Mouse (Mus musculus): ENCODE data around the gene Psmd5. TPM values are rescaled to one million over a fixed set of nuclear protein-coding genes. Genes with fewer than 3 reads are reported as not detected.
"Not testable (repeated sequence)": the region's sequence is repeated elsewhere in the genome, so short reads cannot be mapped to it uniquely, and the experiment has no call there.

The Psmd5 gene
- polyA plus RNA-seq, 1 experiment from 2014 or later, result 107 TPM

DNA sequence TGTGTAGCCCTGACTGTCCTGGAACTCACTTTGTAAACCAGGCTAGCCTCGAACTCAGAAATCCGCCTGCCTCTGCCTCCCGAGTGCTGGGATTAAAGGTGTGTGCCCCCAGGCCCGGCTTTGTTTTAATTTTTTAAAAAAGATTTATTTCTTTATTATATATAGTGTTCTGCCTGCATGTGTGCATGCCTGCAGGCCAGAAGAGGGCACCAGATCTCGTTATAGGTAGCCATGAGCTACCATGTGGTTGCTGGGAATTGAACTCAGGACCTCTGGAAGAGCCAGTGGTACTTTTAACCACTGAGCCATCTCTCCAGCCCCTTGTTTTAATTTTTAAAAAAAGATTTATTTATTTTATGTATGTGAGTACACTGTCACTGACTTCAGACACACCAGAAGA is 34.6 kb downstream of the Psmd5 start:
- H3K9me3 ChIP-seq; H3K4me3 ChIP-seq; H3K27me3 ChIP-seq; H3K9ac ChIP-seq (replicated peaks); H3K4me1 ChIP-seq; H3K36me3 ChIP-seq; ATAC-seq (ENCODE audit: low FRiP score, low read depth); H3K27ac ChIP-seq (replicated peaks); H3K4me2 ChIP-seq (replicated peaks): not testable (repeated sequence)
- 83% methylated on average over 5 of the region's 5 CpGs for WGBS

DNA sequence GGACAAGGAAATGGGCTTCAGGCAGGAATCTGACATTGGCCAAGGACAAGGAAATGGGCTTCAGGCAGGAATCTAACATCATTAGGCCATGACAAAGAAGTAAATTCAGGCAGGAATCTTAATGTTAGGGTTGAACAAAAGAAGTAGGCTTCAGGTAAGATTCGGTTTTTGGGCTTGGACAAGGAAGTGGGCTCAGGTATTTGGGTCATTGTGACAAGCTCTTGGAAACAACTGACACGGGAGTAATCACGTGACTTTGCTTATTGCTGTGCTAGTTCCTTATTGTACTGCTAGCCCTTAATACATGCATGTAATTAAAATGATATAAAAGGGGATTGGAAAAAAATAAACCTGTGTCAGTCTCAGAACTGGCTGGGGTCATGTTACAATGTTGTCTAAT is 39.1 kb downstream of the Psmd5 start:
- no peak for ATAC-seq (ENCODE audit: low FRiP score, low read depth)
- Histone ChIP-seq H3K9ac (replicated peaks) (no peak overlapping the region), H3K36me3 (no peaks in the 10 kb centered on the region), H3K9me3 (no peaks in the 10 kb centered on the region), H3K4me3 (no peak overlapping the region), H3K4me1 (no peaks in the 10 kb centered on the region; the same call in 1 of the 2 replicates), H3K4me2 (replicated peaks) (no peak overlapping the region), H3K27me3 (no peaks in the 10 kb centered on the region), H3K27ac (replicated peaks) (no peak overlapping the region)
- 79% methylated on average over 3 of the region's 3 CpGs for WGBS

DNA sequence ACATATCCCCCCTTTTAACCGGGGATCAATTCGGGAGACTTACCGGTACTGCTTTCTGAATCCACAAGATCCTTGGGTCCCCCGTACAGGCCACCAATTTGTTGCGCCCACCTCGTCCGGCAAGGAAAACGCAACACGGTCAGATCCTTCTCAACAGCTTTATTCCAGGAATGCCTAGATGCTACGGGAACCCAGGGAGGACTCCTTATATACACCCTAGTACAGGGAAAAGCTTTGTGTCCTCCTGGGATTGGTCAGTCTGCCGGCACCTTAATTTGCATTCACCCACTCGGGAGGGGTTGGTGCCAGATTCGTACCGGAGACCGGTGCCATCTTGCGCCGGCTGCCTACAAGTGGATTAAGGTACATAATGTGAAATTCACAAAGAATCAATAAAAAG is 41.1 kb downstream of the Psmd5 start:
- H3K4me3 ChIP-seq, result no peak overlapping the region
- H3K4me2 ChIP-seq (replicated peaks), result no peak overlapping the region
- H3K4me1 ChIP-seq, result no peaks in the 10 kb centered on the region; the same call in 1 of the 2 replicates
- no peak overlapping the region for H3K27ac ChIP-seq (replicated peaks)
- H3K9me3 ChIP-seq, result no peaks in the 10 kb centered on the region
- H3K27me3 ChIP-seq, result no peaks in the 10 kb centered on the region
- no peak overlapping the region for H3K9ac ChIP-seq (replicated peaks)
- no peak for ATAC-seq (ENCODE audit: low FRiP score, low read depth)
- 89% methylated on average over 17 of the region's 17 CpGs for WGBS
- no peaks in the 10 kb centered on the region for H3K36me3 ChIP-seq

DNA sequence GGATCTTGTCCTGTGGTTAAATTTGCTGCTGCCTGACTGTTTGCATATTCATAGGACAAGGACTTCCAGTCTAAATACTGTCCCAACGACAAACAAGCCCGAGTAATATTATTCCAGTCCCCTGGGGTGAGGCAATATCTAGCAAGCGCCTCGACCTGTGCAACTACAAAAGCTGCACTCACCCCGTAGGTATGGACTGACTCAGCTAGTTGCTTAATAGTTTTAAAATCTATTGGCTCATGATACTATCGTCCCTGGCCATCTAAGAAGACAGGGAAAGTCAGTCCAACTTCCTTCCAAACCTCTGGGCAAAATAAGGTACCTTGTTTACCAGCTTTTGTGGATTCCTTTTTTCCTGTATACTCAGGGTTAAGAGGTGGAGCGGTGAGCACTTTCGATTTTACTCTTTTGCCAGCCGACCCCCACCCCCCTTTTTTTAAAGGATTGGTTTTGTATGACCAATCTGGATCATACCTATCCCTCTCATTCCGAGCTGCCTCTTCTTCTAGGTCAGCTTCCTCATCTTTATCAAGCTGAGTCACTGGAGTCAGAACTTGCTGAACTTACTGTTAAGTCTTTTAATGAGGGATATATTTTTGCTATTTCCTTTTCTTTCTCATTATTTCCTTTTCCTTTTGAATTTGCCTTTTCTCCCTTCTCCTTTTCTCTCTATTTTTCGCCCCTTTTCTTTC is 41.9 kb downstream of the Psmd5 start, which contains the start of gene Gm34653:
TSS of gene Gm34653 (plus strand) at position 242 of the 692 bp plus-strand sequence.
- H3K27ac ChIP-seq (replicated peaks); H3K4me1 ChIP-seq; H3K36me3 ChIP-seq; H3K4me3 ChIP-seq; H3K27me3 ChIP-seq; H3K9me3 ChIP-seq; H3K4me2 ChIP-seq (replicated peaks); ATAC-seq (ENCODE audit: low FRiP score, low read depth); H3K9ac ChIP-seq (replicated peaks): not testable (repeated sequence)
- 74% methylated on average over 11 of the region's 11 CpGs for whole genome bisulfite sequencing

DNA sequence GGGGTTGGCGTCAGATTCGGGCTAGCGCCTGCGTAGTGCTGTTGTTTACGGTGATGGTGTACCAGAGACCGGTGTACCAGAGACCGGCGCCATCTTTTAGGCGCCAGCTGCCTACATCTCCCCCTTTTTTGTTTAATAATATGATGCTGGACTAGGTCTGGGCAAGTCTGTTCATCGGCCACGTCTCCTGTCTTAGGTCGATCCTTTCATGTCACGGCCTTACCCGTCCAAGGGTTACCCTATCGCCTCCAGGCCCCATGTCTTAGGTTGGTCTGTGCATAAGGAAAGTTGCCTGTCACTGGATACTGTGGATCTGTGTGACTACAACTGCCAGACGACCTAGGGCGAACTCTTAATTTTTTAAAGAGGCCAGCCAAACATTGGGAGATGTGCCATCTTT is 44.7 kb downstream of the Psmd5 start:
- not testable (repeated sequence) for ATAC-seq (ENCODE audit: low FRiP score, low read depth); H3K36me3 ChIP-seq

DNA sequence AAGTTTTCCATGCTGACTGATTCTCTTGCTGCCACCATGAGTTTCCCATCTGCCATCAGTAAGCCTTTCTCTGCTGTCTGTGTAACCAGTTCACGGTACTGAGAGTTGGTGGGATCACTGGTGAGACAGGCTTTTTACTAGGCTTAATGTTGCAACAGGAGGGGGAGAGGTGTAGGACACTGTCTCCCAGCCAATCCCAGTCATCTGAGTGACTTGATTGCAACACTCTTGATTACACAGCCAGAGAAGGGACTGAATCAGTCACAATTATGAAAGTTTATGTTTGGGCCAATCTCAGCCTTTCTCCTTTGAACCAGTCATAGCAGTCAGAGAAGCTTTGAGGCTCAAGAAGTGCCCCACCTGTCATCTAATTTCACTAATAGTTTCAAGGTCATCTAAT is 46.7 kb downstream of the Psmd5 start:
- no peaks in the 10 kb centered on the region for H3K36me3 ChIP-seq
- H3K27me3 ChIP-seq, result peaks cover 10% of the 10 kb centered on the region
- peaks cover 23% of the 10 kb centered on the region for H3K4me1 ChIP-seq
- H3K4me2 ChIP-seq (replicated peaks), result no peak overlapping the region
- H3K9ac ChIP-seq (replicated peaks), result no peak overlapping the region
- H3K4me3 ChIP-seq, result no peak overlapping the region
- WGBS, result 88% methylated on average over 1 of the region's 1 CpGs
- H3K27ac ChIP-seq (replicated peaks), result no peak overlapping the region
- no peak for ATAC-seq (ENCODE audit: low FRiP score, low read depth)
- no peaks in the 10 kb centered on the region for H3K9me3 ChIP-seq

More for the DNA sequence above, 44.7 kb downstream of the Psmd5 start:
- H3K4me3 ChIP-seq; H3K4me2 ChIP-seq (replicated peaks); H3K9me3 ChIP-seq; H3K27ac ChIP-seq (replicated peaks); H3K9ac ChIP-seq (replicated peaks); H3K4me1 ChIP-seq: not testable (repeated sequence)
- 96% methylated on average over 17 of the region's 17 CpGs for WGBS
- peaks cover 10% of the 10 kb centered on the region for H3K27me3 ChIP-seq

DNA sequence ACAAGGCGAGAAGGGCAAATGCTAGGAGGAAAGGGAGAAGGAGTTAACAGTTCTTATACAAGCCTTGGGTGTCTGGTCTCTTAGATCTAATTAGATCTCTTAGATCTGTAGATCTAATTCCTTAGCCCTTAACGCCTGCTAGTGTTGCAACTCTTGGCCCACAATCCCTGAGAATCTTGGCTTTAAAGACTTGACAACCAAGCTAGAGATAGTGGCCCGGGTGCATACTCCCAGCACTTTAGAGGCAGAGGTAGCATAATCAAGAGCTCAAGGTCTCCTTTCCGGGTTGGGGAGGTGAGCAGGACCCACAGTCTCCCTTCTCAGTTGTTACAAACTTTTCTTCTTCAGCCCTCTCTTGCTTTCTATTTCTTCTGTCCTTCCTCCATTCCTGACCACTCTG is 47.2 kb downstream of the Psmd5 start:
- 94% methylated on average over 4 of the region's 4 CpGs for WGBS
- peaks cover 23% of the 10 kb centered on the region for H3K4me1 ChIP-seq

DNA sequence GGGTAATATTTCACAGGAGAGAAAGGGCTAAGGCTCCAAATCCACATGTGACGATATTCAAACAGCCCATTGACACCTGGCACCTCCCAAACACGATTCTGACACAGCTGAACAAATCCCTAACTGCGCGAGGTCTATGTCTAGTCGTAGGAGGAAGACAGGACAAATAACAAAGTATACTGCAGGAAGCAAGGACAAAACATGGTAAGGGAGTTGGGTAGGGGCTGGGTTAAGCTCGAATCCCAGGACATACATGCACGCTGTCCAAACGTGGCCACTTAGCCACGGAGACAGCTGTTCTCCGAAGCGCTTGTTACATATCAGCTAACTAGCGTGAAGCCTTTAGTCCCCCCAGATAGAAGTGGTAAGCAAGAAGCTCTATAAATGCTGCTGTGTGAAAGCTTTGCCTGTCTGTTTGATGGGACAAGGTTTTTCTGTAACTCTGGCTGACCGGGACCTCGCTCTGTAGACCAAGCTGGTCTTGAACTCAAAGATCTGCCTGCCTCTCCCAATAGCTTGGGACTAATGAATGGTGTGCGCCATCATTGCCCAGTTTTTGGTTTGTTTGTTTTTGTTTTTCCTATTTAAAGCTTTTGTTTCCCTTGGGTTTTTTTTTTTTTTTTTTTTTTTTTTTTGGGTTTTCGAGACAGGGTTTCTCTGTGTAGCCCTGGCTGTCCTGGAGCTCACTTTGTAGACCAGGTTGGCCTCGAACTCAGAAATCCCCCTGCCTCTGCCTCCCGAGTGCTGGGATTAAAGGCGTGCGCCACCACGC is 48.1 kb downstream of the Psmd5 start:
- Histone ChIP-seq H3K4me1 (peaks cover 23% of the 10 kb centered on the region), H3K4me2 (replicated peaks) (peak overlapping the region; percentile 84), H3K9ac (replicated peaks) (peak overlapping the region; percentile 92), H3K36me3 (peaks cover 8% of the 10 kb centered on the region; the same call in 1 of the 2 replicates), H3K9me3 (no peaks in the 10 kb centered on the region), H3K27ac (replicated peaks) (peak overlapping the region; percentile 84), H3K4me3 (peak overlapping the region; percentile 96), H3K27me3 (peaks cover 10% of the 10 kb centered on the region)
- 35% methylated on average over 20 of the region's 21 CpGs for WGBS
- 0 out of 2 replicates have a peak, but pooled peaks have one; percentile 16 for ATAC-seq (ENCODE audit: low FRiP score, low read depth)

More for the DNA sequence above, 47.2 kb downstream of the Psmd5 start:
- H3K9me3 ChIP-seq, result no peaks in the 10 kb centered on the region
- H3K4me2 ChIP-seq (replicated peaks), result no peak overlapping the region
- peaks cover 2% of the 10 kb centered on the region; the same call in 1 of the 2 replicates for H3K36me3 ChIP-seq
- H3K27ac ChIP-seq (replicated peaks), result no peak overlapping the region
- H3K9ac ChIP-seq (replicated peaks), result no peak overlapping the region
- H3K27me3 ChIP-seq, result peaks cover 10% of the 10 kb centered on the region
- no peak overlapping the region for H3K4me3 ChIP-seq
- no peak for ATAC-seq (ENCODE audit: low FRiP score, low read depth)

DNA sequence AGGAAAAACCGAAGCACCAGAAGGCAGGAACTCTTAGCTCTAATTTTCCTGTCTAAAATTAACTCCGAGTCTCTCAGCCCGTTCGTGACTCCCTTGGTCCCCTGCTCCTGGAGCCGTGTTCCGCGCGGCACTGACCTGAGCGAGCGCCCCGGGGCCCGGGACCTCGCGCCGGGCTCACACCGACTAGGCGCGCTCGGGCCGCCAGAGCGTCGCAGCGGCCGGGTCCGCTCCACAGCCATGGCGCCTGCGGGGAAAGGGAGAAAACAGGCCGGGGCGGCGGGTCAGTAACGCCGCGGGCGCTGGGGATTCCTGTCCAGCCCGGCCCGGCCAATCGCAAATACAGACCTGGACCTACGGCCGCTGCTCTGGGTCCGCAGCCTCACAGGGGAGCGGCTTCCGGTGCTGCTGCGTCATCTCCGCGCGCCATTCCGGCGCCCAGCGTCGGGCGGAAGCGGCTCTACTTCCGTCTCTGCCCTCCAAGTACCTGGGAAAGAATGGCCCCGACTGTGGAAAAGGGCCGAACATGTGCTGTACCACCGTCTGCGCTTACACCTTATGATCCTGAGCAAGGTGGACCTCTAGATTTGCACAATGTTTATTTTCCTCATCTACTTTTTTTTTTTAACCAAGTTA is 48.8 kb downstream of the Psmd5 start, which contains the start of gene Fbxw2:
TSS of gene Fbxw2 (minus strand) at position 485 of the 633 bp plus-strand sequence.
- H3K27ac ChIP-seq (replicated peaks), result peak within 1 kb of the TSS; percentile 84
- H3K4me1 ChIP-seq, result peaks cover 23% of the 10 kb centered on the region
- peak within 1 kb of the TSS; percentile 84 for H3K4me2 ChIP-seq (replicated peaks)
- no peaks in the 10 kb centered on the region for H3K9me3 ChIP-seq
- H3K27me3 ChIP-seq, result peaks cover 10% of the 10 kb centered on the region
- under 1% methylated on average over 52 of the region's 57 CpGs for WGBS
- H3K4me3 ChIP-seq, result peak within 1 kb of the TSS; percentile 96
- peaks cover 8% of the 10 kb centered on the region; the same call in 1 of the 2 replicates for H3K36me3 ChIP-seq
- peak within 1 kb of the TSS; percentile 92 for H3K9ac ChIP-seq (replicated peaks)
- peak; percentile 97 for ATAC-seq (ENCODE audit: low FRiP score, low read depth)

DNA sequence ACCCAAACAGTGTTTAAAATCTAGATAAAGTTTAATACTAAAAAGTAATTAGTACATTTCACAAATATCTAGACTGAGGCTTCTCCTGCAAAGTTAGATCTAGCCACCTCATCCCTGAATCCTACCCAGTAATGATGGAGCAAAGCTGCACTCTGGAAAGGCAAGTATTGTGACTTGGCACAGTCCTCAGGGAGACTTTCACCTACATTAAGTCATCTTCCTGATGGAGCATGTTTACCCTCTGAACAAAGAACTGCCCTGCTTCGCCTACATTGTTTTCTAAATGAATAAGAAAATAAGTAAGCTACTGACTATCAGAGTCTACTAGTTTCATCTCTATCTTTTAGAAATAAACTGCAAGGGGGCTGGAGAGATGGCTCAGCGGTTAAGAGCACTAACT is 56.3 kb downstream of the Psmd5 start:
- 87% methylated on average over 2 of the region's 2 CpGs for WGBS
- Histone ChIP-seq H3K4me3 (no peak overlapping the region), H3K9ac (replicated peaks) (no peak overlapping the region)

DNA sequence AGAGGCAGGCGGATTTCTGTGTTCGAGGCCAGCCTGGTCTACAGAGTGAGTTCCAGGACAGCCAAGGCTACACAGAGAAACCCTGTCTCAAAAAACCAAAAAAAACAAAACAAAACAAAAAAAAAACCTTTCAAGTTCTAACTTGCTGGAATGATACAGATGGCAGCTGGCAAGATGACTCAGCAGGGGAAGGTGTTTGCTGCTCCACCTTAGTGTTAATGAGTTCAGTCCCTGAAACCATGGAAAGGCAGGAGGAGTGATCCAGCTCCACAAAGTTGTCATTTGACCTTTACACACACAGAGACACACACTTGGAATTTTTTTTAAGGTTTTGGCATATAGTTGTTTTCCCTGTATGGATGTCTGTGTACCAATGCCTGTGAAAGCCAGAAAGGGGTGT is 58.9 kb downstream of the Psmd5 start:
- WGBS, result 97% methylated on average over 2 of the region's 2 CpGs
- H3K36me3 ChIP-seq, result peaks cover 62% of the 10 kb centered on the region
- not testable (repeated sequence) for H3K27ac ChIP-seq (replicated peaks); H3K9ac ChIP-seq (replicated peaks); H3K4me1 ChIP-seq; H3K4me3 ChIP-seq; H3K4me2 ChIP-seq (replicated peaks); H3K9me3 ChIP-seq; ATAC-seq (ENCODE audit: low FRiP score, low read depth); H3K27me3 ChIP-seq

More for the DNA sequence above, 56.3 kb downstream of the Psmd5 start:
- Histone ChIP-seq H3K4me2 (replicated peaks) (no peak overlapping the region), H3K27ac (replicated peaks) (no peak overlapping the region), H3K27me3 (no peaks in the 10 kb centered on the region), H3K4me1 (no peaks in the 10 kb centered on the region), H3K9me3 (no peaks in the 10 kb centered on the region), H3K36me3 (peaks cover 51% of the 10 kb centered on the region)
- ATAC-seq (ENCODE audit: low FRiP score, low read depth), result no peak

DNA sequence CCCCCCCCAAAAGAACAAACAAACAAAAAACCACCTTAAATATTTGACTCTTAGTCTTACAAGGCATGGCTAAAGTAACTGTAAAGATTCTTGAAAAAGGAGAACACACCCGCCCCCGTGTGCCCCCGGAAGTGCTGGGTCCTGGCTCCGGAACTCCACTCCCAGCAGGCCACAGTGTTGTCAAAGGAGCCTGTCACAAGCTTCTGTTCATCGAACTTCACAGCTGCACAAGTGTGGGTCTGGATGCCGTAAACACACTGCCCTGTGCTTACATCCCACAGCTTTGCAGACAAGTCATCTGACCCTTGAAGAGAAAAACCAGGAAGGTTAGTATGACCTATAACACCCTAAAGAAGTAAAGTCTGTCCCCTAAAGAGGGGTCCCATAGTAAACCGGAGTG is 62.1 kb downstream of the Psmd5 start:
- no peaks in the 10 kb centered on the region for H3K4me1 ChIP-seq
- H3K9ac ChIP-seq (replicated peaks), result no peak overlapping the region
- no peaks in the 10 kb centered on the region for H3K9me3 ChIP-seq
- peaks cover 69% of the 10 kb centered on the region for H3K36me3 ChIP-seq
- H3K27me3 ChIP-seq, result no peaks in the 10 kb centered on the region
- ATAC-seq (ENCODE audit: low FRiP score, low read depth), result no peak
- H3K27ac ChIP-seq (replicated peaks), result no peak overlapping the region
- H3K4me2 ChIP-seq (replicated peaks), result no peak overlapping the region
- WGBS, result 93% methylated on average over 7 of the region's 7 CpGs
- no peak overlapping the region for H3K4me3 ChIP-seq
